Mouse (Mus musculus) E14TG2a.4 (cell line): ENCODE results near the gene Pkn2.

Source experiments
- CTCF ChIP-seq: conservative IDR thresholded peaks from 2 replicates; pipeline ENCODE4 v1.5.1; 2014; ENCODE audit warnings: low read length
- NANOG ChIP-seq: IDR thresholded peaks from 2 replicates; pipeline ENCODE4 v1.6.1; 2014; ENCODE audit warnings: borderline replicate concordance, low read length, mixed read lengths
- POU5F1 ChIP-seq: IDR thresholded peaks from 2 replicates; pipeline ENCODE4 v1.6.1; 2014; ENCODE audit warnings: low read length, borderline replicate concordance

GRCm38 (mm10) chr3:142863236-142863635 is 18.6 kb downstream of the Pkn2 start:
- TF ChIP-seq CTCF (no peak), NANOG (no peak), POU5F1 (no peak)
